Mouse (Mus musculus): ENCODE measurements at regions not wholly inside any gene's neighbourhood (a gene's known extent, or its start where the extent isn't known, plus 50 kb on each side); places are given as distances from the start of the nearest gene placed in this dataset.

GRCm38 (mm10) chr17:47179410-47179809 is 169.1 kb upstream of the Ubr2 start:
- DNase-seq (ENCODE audit: low spot score in 2 of 2), result no peak

DNA sequence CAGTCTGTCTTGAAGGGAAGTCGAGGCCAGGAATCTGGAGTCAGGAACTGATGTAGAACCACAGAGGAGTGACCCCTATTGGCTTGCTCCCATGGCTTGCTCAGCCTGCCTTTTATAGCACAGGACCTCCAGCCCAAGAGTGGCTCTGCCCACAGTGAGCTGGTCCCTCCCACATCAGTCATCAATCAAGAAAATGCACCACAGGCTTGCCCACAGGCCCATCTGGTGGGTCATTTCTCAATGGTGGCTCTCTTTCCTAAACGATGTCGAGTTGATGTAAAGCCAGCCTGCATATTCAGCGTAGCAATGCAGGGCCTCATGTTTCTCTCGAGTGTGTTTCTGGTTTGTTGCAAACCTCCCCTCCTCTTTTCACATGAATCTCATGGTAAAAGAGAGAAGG is 168.3 kb upstream of the Ubr2 start:
- DNase-seq (ENCODE audit: low spot score in 2 of 2), result no peak

GRCm38 (mm10) chr17:47177671-47178246 is 167.4 kb upstream of the Ubr2 start:
- no peak for DNase-seq (ENCODE audit: low spot score in 2 of 2)

GRCm38 (mm10) chr17:47176328-47176727 is 166.0 kb upstream of the Ubr2 start:
- DNase-seq (ENCODE audit: low spot score in 2 of 2), result no peak

DNA sequence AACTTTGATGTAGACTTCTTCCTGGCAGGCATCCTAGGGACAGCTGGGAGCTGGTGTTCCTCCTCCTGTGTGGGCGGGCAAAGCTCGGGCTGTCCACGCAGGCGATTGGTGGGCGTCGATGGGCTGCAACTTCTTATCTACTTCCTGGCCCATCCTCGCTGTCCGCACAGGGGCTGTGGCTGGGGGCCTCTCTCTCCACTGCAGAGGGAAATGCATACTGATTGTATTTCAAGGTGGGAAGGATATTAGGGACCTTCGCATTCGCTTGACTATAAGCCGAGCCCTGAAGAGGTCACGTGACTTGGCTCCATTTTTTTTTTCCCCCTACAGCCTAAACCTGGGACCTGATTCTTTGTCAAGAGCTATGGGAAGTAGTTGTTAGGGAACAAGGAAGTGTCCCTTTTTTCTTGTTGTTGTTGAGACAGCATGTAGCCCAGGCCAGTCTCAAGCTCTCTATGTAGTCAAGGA is 164.4 kb upstream of the Ubr2 start:
- peak; percentile 50 to 72 for DNase-seq (ENCODE audit: low spot score in 2 of 2)

- no peak for DNase-seq (ENCODE audit: low spot score in 2 of 2)
These were observed 161.4 kb upstream of the Ubr2 start for GRCm38 (mm10) chr17:47171801-47172200.

DNA sequence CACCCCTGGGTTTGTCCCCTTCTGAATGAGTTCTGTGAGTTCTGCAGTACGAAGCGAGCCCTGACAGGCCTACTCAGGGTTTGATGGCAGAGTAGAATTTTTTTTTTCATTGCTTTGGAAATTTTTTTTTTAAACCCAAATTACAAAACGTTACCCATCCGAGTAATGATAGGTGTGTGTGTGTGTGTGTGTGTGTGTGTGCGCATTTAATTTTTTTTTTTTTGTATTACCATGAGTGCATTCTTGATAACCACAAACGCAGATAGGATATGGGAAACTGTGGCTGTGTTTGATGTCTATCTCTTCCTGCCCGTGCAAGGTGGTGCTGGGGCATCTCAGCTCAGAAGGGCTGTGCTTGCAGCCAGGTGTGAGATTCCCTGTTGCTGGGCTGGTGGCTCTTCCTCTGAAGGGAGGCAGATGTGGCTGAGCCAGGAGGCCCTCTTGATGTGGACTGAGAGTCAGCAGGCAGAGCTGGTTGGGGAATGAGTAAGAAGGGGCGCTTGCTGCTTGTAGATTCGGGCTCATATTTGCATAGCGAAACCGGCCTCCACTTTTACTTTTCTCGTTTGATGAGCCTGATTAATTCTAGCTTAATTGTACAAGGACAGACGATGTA is 160.7 kb upstream of the Ubr2 start:
- DNase-seq (ENCODE audit: low spot score in 2 of 2), result no peak

DNA sequence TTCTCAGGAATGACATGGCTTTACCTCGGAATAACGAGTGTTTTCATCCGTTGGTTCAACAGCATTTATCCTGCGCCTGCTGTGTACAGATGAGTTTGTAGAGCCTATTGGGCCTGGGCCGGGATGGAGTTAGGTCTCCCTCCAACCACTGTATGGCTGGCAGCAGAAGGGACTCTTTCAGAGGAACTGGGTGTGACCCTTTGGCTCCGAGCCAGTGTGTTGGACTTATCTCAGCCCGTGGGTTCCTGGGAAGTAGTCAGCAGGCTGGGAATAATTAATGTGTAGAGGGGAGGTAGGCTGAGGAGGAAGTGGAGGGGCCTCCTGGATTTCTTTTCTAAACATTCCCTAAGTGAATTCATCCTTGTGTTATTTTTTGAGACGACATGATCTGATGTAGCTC is 157.7 kb upstream of the Ubr2 start:
- no peak for DNase-seq (ENCODE audit: low spot score in 2 of 2)

DNA sequence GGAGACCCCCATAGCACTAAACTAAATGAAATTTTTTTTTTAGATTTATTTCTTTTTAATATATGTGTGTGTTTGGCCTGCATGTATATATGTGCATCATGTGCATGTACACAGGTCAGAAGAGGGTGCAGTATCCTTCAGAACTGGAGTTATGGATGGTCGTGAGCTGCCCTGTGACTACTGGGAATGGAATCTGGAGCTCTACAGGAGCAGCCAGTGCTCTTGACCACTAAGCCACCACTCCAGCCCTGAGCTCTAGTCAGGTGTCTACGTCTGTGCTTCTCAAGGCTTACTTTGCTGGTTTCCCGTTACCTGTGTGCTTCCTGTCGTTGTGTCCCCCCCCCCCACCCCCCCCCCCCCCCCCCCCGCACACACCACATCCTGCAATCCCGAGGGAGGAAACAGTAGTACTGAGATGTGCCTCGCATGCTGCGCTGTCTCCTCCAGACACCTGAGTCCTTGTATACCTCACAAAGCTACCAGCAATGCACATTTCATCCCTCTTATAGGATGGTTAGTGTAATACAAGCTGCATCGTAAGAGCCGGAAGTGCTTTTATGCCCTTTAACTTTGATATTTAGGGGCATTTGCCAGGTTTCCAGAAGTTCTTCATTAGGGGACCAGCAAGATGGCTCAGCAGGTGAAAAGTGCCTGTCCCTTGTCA is 153.5 kb upstream of the Ubr2 start:
- no peak for DNase-seq (ENCODE audit: low spot score in 2 of 2)

- no peak for DNase-seq (ENCODE audit: low spot score in 2 of 2)
These were observed 152.1 kb upstream of the Ubr2 start for GRCm38 (mm10) chr17:47162459-47162858.

GRCm38 (mm10) chr17:47156237-47156636 is 145.9 kb upstream of the Ubr2 start:
- DNase-seq (ENCODE audit: low spot score in 2 of 2), result no peak

DNA sequence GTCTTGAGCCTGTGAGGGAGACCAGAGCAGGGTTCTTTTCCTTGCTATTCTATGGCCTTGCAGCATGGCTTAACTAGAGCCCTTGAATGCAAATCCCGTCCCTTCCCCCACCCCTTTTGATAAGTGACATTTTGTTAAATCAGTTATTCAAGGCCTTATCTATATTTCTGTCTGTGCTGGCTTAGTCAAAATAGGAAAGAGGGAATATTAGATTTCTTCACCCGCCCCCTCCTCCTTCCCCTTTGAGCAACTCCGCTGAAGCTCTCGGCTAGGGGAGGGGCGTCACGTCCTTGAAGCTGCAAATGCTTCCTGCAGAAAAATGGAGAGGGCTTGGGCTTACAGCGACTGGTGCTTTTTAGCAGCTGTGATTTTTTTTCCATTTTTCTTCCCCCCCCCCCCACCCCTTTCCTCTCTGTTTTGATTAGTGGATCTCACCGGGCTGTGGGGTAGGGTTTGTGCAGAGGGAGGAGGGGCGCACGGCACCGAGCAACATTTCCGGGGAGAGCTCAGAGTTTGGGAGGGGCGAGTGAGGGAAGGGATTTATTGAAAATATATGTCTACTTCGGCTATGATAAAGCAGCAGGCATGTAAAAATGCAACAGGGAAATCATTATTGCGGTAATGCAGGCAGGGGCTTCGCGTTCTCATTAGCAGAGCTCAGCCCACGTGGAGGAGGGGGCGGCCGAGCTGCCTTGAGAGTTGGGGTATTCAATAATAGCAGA is 141.4 kb upstream of the Ubr2 start:
- DNase-seq (ENCODE audit: low spot score in 2 of 2), result no peak

- no peak for DNase-seq (ENCODE audit: low spot score in 2 of 2)
These were observed 140.8 kb upstream of the Ubr2 start for GRCm38 (mm10) chr17:47151193-47151556.

DNA sequence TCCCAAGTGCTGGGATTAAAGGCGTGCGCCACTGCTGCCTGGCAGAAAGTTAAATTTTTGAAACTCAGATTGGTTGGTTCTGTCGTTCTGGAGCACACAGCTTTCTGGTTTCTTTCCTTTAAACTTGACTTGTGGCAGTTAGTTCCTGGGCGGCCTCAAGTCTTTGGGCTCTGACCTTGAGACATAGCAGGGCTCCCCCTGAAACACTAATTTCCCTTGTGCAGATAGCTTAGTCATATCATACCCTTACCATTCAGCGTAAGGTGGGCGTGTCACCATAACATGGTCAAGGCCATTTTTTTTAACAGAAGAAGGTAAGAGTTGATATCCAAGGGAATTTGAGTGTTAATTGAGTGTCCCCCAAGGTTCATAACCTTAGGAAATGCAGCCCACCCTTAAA is 140.3 kb upstream of the Ubr2 start:
- no peak for DNase-seq (ENCODE audit: low spot score in 2 of 2)

GRCm38 (mm10) chr17:47149662-47150061 is 139.3 kb upstream of the Ubr2 start:
- DNase-seq (ENCODE audit: low spot score in 2 of 2), result no peak

DNA sequence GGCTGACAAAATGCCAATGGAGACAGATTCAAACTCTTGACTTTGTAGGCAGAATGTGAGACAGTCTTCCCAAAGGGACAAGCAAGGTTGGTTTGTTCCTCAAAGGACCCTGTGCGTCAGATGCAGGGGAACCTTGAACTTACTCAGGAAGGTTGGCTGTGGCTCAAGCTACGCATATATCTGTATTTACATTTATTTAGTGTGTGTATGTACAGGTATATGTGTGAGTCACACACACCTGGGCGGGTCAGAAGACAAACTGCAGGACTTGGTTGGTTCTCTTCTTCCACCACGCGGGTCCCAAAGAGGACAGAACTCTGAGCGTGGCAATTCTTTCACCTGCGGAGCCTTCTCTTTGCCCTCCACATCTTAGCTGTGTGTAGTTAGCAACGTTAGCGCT is 138.8 kb upstream of the Ubr2 start:
- no peak for DNase-seq (ENCODE audit: low spot score in 2 of 2)

DNA sequence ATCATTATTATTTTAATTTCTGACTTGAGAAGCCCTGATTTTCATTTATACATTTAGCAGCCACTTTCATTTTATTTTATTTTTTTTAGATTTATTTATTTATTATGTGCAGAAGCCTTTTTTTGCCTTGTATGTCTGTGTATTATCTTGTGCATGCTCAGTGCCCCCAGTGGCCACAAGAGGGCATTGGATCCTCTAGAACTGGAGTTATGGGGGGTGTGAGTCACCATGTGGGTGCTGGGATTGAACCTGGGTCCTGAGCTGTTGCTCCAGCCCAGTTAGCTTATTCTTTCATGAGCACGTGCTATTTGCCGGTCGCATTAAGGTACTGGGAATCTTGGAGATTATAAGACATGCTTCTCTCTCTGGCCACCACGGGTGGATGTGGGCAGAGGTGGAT is 136.3 kb upstream of the Ubr2 start:
- no peak for DNase-seq (ENCODE audit: low spot score in 2 of 2)

DNA sequence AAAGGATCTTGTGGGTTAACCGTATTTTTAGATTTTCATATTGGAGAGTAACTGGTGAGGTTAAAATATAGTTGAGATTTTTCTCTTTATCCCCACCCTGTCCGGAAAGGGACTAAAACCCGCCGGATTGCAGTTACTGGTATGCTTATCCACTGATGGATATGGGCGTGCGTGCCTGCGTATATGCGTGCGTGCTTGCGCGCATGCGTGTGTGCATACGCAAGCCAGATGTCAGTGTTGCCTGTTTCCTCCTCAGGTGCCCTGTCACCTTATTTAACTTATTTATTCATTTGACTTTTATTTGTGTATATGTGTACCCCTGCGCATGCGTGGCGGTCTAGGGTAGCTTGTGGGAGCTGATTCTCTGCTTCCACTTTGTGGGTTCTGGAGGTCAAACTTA is 135.2 kb upstream of the Ubr2 start:
- no peak for DNase-seq (ENCODE audit: low spot score in 2 of 2)

DNA sequence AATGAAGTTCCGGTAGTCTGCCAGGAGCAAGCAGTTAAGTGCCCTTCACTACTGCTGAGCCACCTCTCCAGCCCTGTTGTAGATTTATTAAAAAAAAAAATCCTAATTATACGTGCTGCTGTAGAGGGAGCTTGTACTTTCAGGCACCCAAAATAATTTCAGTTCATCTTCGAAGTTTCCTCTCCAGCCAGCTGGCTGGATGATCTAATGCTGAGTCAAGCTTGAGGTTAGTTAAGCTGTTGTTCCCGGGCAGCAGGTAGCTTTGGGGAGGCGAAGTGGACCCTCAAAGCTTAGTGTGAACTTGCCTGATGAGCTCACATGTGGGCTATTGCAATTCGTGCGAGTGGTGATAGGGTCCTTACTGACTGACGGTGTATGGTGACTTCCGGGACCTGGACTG is 134.6 kb upstream of the Ubr2 start:
- no peak for DNase-seq (ENCODE audit: low spot score in 2 of 2)

DNA sequence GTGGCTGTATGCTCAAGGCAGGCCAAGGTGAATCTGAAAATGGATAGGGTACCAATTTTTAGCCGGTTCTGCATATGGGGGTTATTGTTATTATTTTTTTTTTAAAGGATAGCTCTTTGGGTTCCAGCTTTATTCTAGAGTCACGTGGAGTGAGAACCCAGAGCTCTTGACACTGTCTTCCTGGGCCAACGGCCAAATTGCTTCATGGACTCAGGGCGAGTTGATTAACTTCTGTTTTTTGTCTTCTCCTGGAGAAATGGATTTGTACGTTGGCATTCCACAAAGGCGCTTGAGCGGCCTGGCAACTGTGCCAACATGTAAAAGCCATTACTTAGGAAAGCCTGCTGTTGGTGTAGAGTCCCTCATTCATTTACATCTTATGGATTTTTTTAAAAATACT is 134.1 kb upstream of the Ubr2 start:
- no peak for DNase-seq (ENCODE audit: low spot score in 2 of 2)

DNA sequence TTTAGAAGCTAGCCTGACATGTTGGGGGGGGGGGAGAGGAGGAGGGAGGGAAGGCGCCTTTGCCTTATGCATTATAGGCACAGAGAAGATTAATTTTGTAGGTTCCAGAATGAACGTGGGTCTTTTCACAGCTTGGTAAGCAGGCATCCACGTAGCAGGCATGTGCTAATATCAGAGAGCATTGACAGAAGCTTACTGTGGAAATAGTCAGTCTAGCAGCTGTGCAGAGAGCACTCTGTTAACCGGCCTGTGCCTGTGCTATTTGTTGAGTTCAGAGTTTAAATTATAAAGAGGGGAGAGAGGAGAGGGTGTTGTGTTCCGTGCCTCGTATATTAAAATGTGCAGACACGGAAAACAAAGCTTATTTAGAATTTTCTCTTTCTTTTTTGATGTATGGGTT is 133.5 kb upstream of the Ubr2 start:
- DNase-seq (ENCODE audit: low spot score in 2 of 2), result no peak

GRCm38 (mm10) chr17:47142885-47143284 is 132.5 kb upstream of the Ubr2 start:
- no peak for DNase-seq (ENCODE audit: low spot score in 2 of 2)
